Comparison of ENCODE assay signal across 13 mouse cellular contexts in genomic region chr11:35627815-35628214, GRCm38 (mm10).
A peak's percentile ranks its signal among the peaks of the same experiment; 100 is the strongest.
DNase-seq lines count a peak whose midpoint lies in the region; ATAC-seq lines count a peak whose summit lies in the region.
"Had no signal": no experiment of that assay in that cellular context is flagged by ENCODE, and none has a peak within 500 bp of the region (broad histone marks: within the 10 kb centered on the region; RNA-seq: fewer than 3 reads in every experiment).

No protein-coding gene starts in this region.

- peaks cover 4% of the 10 kb centered on the region; the same call in 1 of the 2 replicates for H3K9me3 ChIP-seq in heart, embryonic 12.5 days (replicated peaks)
- H3K9me3 ChIP-seq: heart, embryonic 13.5 days; liver, embryonic 12.5 days had no signal

- H3K27ac ChIP-seq in heart, embryonic 12.5 days (ENCODE audit: poor library complexity, severe bottlenecking) = no peak overlapping the region
- H3K27ac ChIP-seq: heart, embryonic 13.5 days; liver, embryonic 12.5 days had no signal

- no peaks in the 10 kb centered on the region for H3K27me3 ChIP-seq in heart, embryonic 12.5 days (replicated peaks)
- H3K27me3 ChIP-seq: heart, embryonic 13.5 days; liver, embryonic 12.5 days had no signal

- peaks cover 11% of the 10 kb centered on the region; the same call in 1 of the 2 replicates for H3K36me3 ChIP-seq in heart, embryonic 12.5 days
- H3K36me3 ChIP-seq: liver, embryonic 12.5 days had no signal

- peak; percentile 69 for DNase-seq in heart, postnatal 4 days
- DNase-seq in 416B (ENCODE audit: low read depth) = peak; percentile 89
- peak; percentile 38 for DNase-seq in adrenal gland, adult 8-10 months
- peak; percentile 75 to 81 for DNase-seq in cerebellum, postnatal 10 days
- no peak for DNase-seq in spleen, postnatal 10 days (ENCODE audit: low spot score in 2 of 2)
- no peak for DNase-seq in kidney, postnatal 14 days
- DNase-seq: right cerebral cortex, postnatal 14 days had no signal

- H3K4me1 ChIP-seq in heart, embryonic 12.5 days (replicated peaks) = peaks cover 30% of the 10 kb centered on the region
- H3K4me1 ChIP-seq: liver, embryonic 12.5 days had no signal

- ATAC-seq in heart, embryonic 12.5 days (ENCODE audit: insufficient number of reproducible peaks, low FRiP score) = no peak
- ATAC-seq: activated CD4-positive, CD25-positive, alpha-beta regulatory T cell, adult 4 months; forebrain, embryonic 16.5 days; liver, embryonic 12.5 days had no signal

- 63% methylated on average over 3 of the region's 3 CpGs for WGBS in heart, embryonic 12.5 days

- no peak overlapping the region for H3K4me2 ChIP-seq in heart, embryonic 12.5 days
- H3K4me2 ChIP-seq: heart, embryonic 13.5 days; liver, embryonic 12.5 days; midbrain, embryonic 11.5 days had no signal

- H3K9ac ChIP-seq in heart, embryonic 12.5 days = no peak overlapping the region
- H3K9ac ChIP-seq: heart, embryonic 13.5 days; liver, embryonic 12.5 days had no signal

- H3K4me3 ChIP-seq in heart, embryonic 12.5 days = no peak overlapping the region
- H3K4me3 ChIP-seq: heart, embryonic 13.5 days; liver, embryonic 12.5 days had no signal

Comparison
In these comparisons a context has a peak if more than half of its experiments do, and no peak if none do; other contexts are left out.
1. DNase-seq: peak in heart, postnatal 4 days (single experiment), 416B (single experiment), adrenal gland, adult 8-10 months (single experiment) and cerebellum, postnatal 10 days (2 of 2); none in spleen, postnatal 10 days (0 of 2) and kidney, postnatal 14 days (single experiment).